Mouse (Mus musculus): ENCODE measurements around the gene Cd3eap. TPM values are rescaled to one million over a fixed set of nuclear protein-coding genes. Genes with fewer than 3 reads are reported as not detected.

The Cd3eap gene
- total and polyA plus RNA-seq, 3 experiments = 43.9 to 49.8 TPM; not detected in 1

DNA sequence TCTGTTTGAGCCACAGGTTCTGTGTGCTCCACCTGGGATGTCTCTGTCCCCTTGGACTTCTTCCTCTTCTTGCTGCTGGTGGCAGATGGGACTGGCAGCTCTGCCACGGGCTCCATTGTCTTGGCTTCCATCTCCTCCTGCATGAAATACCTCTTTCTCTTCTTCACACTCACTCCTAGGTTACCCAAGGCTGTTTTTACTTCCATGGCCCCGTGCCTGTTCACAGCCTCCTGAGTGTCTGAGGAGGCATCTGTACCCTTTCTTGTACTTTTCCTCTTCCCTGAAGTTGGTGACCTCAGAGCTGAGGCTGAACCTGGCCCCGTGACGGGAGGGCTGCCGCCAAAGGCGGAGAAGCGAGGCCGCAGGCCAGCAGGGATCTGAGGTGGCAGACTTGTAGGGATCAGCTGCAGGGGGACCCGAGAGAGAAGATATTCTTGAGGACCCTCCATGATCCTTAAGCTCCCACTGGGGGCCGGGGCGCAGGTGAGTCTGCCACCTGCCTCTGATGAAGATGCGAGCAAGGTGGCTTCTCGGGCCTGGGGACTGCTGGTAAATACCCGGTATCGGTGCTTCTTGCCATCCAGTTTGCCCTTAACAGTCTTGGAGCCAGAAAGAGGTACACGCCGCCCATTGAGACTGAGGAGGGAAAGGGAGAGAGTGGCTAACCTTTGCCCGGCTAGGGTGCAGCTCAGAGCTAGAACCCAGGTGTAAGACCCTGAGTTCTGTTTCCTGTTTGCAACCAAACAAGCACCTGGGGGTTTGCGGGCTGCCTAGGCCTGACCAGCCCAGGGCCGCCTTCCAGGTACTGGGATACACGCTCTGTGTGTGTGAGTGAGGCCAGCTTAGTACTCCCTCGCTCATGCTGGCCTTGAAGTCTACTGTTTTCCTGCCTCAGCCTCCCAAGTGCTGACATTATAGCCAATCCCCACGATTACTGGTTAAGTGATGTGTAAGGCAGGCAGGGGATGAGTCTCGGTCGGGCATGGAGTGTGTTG is 1.6 kb downstream of the Cd3eap start:
- DNase-seq (ENCODE audit: low read depth, low spot score) = no peak
- Histone ChIP-seq H3K4me3 (ENCODE audit: control insufficient read depth in 1 of 2, insufficient read depth in 1 of 2, low read depth in 2 of 2, low read length in 2 of 2) (peak overlapping the region in 1 of 2 experiments; percentile 58; a peak in 3 of 4 replicates), H3K9me3 (replicated peaks; ENCODE audit: insufficient read depth, low read length) (no peaks in the 10 kb centered on the region), H3K27ac (ENCODE audit: control insufficient read depth, low read depth, low read length) (no peak overlapping the region), H3K79me2 (ENCODE audit: control insufficient read depth, insufficient read depth, low read length, poor library complexity) (peaks cover 10% of the 10 kb centered on the region), H3K9ac (ENCODE audit: control insufficient read depth, low read depth, low read length, poor library complexity, severe bottlenecking) (no peak overlapping the region; the same call in 1 of the 2 replicates), H3K4me1 (ENCODE audit: control insufficient read depth in 1 of 2, insufficient read depth in 2 of 2, low read length in 2 of 2) (peaks cover 0 to 13% of the 10 kb centered on the region in 2 experiments; a peak in 2 of 4 replicates), H3K27me3 (ENCODE audit: control insufficient read depth in 1 of 2, insufficient read depth in 2 of 2, low read length in 2 of 2) (no peaks in the 10 kb centered on the region), H3K36me3 (ENCODE audit: control insufficient read depth in 1 of 2, insufficient read depth in 2 of 2, low read length in 2 of 2) (0 out of 4 replicates have a peak, but pooled peaks cover 0 to 2% of the 10 kb centered on the region in 2 experiments)
- TF ChIP-seq ZNF384 (IDR thresholded peaks at IDR 0.05; ENCODE audit: low read depth, low read length) (no peak), UBTF (IDR thresholded peaks at IDR 0.05; ENCODE audit: borderline replicate concordance, insufficient read depth, low read depth, low read length) (no peak), MEF2A (IDR thresholded peaks at IDR 0.05; ENCODE audit: extremely low read depth, insufficient replicate concordance, low read depth, low read length, poor library complexity, severe bottlenecking) (no peak), USF2 (IDR thresholded peaks at IDR 0.05; ENCODE audit: borderline replicate concordance in 1 of 2, insufficient read depth in 1 of 2, low read depth in 1 of 2, low read length in 2 of 2) (no peak), MAZ (IDR thresholded peaks at IDR 0.05; ENCODE audit: low read depth, low read length) (no peak), POLR2AphosphoS5 (IDR thresholded peaks at IDR 0.05; ENCODE audit: borderline replicate concordance, low read depth, low read length) (no peak), CHD1 (IDR thresholded peaks at IDR 0.05; ENCODE audit: low read depth, low read length) (no peak), CTCF (IDR thresholded peaks at IDR 0.05 in 2 of 3, conservative IDR thresholded peaks at IDR 0.05 in 1 of 3; ENCODE audit: control insufficient read depth in 1 of 3, insufficient read depth in 1 of 3, low read depth in 2 of 3, low read length in 3 of 3, poor library complexity in 1 of 3, severe bottlenecking in 1 of 3) (no peak), POLR2AphosphoS2 (IDR thresholded peaks at IDR 0.05; ENCODE audit: low read length) (no peak), MAFK (IDR thresholded peaks at IDR 0.05; ENCODE audit: borderline replicate concordance, low read depth, low read length) (no peak), BHLHE40 (IDR thresholded peaks at IDR 0.05; ENCODE audit: borderline replicate concordance, low read depth, low read length) (no peak), ZMIZ1 (IDR thresholded peaks at IDR 0.05; ENCODE audit: low read depth, low read length) (no peak), ZC3H11A (IDR thresholded peaks at IDR 0.05; ENCODE audit: low read depth, low read length) (no peak)

DNA sequence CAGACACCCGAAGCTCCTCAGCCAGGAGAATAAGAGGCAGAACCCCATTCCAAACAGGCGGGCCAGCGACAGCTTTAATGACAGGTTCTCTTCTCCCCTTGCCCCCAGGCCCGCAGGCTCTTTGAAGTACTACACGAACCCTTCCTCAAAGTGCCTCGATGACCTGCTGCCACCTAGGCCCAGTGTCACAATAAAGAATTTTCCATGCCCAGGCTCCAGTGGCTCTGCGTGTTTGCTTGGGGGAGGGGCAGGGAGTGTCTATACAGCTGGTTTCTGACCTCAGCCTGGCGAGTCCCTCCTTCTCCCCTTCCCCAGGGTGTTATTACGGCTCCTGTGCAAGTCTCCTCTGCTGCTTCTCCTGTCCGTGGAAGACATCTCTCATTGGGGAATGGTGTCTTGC is 3.0 kb downstream of the Cd3eap start:
- Histone ChIP-seq H3K4me3 (ENCODE audit: control insufficient read depth in 1 of 2, insufficient read depth in 1 of 2, low read depth in 2 of 2, low read length in 2 of 2) (no peak overlapping the region), H3K79me2 (ENCODE audit: control insufficient read depth, insufficient read depth, low read length, poor library complexity) (peaks cover 10% of the 10 kb centered on the region), H3K9me3 (replicated peaks; ENCODE audit: insufficient read depth, low read length) (no peaks in the 10 kb centered on the region), H3K9ac (ENCODE audit: control insufficient read depth, low read depth, low read length, poor library complexity, severe bottlenecking) (no peak overlapping the region), H3K36me3 (ENCODE audit: control insufficient read depth in 1 of 2, insufficient read depth in 2 of 2, low read length in 2 of 2) (0 out of 4 replicates have a peak, but pooled peaks cover 0 to 2% of the 10 kb centered on the region in 2 experiments), H3K27ac (ENCODE audit: control insufficient read depth, low read depth, low read length) (no peak overlapping the region), H3K27me3 (ENCODE audit: control insufficient read depth in 1 of 2, insufficient read depth in 2 of 2, low read length in 2 of 2) (no peaks in the 10 kb centered on the region), H3K4me1 (ENCODE audit: control insufficient read depth in 1 of 2, insufficient read depth in 2 of 2, low read length in 2 of 2) (peaks cover 0 to 8% of the 10 kb centered on the region in 2 experiments; a peak in 1 of 4 replicates)
- no peak for TF ChIP-seq NRF1 (IDR thresholded peaks at IDR 0.05; ENCODE audit: insufficient read depth, low read depth, low read length, poor library complexity, severe bottlenecking)
- TF ChIP-seq GATA1 (IDR thresholded peaks at IDR 0.05; ENCODE audit: low read depth, low read length) = no peak
- no peak for TF ChIP-seq ETS1 (IDR thresholded peaks at IDR 0.05; ENCODE audit: low read depth, low read length)
- no peak for TF ChIP-seq GABPA (IDR thresholded peaks at IDR 0.05; ENCODE audit: low read depth, low read length)
- TF ChIP-seq TAL1 (IDR thresholded peaks at IDR 0.05; ENCODE audit: low read length) = no peak
- no peak for TF ChIP-seq KAT2A (conservative IDR thresholded peaks at IDR 0.05; ENCODE audit: low read depth, low read length)
- TF ChIP-seq MYB (IDR thresholded peaks at IDR 0.05; ENCODE audit: low read depth, low read length) = no peak
- DNase-seq (ENCODE audit: low read depth, low spot score) = no peak

Measured in MEL (cell line).